Mouse (Mus musculus) kidney, adult 8-10 months (tissue): ENCODE results near the gene Prep.
A peak's percentile ranks its signal among the peaks of the same experiment; 100 is the strongest.
"Not testable (repeated sequence)": the region's sequence is repeated elsewhere in the genome, so short reads cannot be mapped to it uniquely, and the experiment has no call there.

ENCODE experiments used
- DNase-seq, 2 experiments: peaks; one replicate each; pipeline ENCODE4 v3.0.0; 2022

The Prep gene

DNA sequence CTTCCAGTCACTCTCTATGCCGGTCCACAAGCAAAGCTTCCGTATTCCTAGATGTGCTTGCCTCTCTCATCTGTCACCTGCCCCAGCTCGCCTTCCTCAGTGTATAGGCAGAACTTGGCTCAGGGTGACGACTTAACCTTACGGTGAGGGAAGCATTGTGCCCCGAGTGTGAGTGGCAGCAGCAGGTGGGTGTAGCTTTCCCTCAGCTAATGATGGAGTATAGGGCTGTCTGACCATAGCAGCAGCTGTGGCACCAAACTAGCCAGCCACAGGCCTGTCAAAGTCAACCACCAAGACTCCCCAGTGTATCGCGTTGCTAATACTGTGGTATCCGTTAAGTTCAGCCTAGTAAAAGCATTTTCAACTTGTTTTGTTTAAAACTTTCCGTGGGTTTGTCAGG, 9.6 kb downstream of the Prep start:
- no peak for DNase-seq

DNA sequence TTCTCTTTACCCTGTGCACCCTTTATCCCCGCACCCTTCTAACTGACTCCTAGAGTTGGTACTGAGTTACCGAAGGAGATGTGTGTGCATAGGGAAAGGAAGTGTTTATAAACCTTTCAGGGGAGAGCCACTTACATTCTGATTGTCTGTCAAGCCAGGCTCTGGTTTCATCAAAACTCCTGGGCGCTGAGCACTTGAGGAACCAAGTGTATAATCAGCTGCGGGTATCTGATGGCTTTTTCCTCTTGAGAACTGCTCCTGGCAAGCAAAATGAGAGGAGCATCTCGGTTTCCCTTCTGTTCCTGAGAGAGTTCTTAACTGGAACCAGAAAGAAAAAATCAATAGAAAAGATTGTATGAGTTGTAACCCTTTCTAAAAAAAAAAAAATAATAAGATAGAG, 10.3 kb downstream of the Prep start:
- no peak for DNase-seq

DNA sequence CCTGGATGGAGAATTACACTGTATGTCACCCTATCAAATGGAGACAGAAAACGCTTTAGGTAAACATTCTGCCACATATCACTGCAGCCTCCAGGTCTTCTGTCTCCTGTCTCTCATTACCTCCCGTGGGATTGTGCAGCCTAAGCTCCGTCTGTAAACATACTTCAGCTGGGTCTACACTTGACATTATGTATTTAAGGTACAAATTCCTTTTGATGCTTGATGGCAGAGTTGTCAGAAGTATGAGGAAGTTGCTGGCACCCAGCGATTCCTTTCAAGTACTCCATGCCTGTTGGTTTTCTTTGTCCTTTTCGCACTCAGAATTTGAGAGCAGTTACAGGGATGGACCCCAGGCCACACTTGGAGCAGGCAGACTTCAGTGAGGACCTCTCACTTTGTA, 12.8 kb downstream of the Prep start:
- DNase-seq, result no peak

DNA sequence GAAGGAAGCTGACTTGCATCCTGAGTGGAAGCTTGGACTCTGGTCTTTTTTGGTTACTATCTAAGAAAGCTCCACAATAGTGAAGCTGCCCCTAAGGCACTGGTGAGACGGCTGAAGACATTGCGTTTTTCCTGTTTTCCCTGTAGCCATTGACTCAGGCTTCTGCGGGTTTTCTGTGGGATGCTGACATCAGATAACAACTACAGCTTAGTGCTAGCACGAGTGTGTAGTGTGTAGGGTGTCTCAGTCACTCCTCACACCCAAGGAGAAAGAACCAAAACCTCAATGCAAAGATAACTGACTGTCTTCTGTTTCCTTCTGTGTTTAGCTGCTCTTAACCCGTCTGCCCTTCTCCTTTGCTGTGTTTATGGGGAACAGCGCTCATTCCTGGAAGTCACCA, 13.5 kb downstream of the Prep start:
- no peak for DNase-seq

DNA sequence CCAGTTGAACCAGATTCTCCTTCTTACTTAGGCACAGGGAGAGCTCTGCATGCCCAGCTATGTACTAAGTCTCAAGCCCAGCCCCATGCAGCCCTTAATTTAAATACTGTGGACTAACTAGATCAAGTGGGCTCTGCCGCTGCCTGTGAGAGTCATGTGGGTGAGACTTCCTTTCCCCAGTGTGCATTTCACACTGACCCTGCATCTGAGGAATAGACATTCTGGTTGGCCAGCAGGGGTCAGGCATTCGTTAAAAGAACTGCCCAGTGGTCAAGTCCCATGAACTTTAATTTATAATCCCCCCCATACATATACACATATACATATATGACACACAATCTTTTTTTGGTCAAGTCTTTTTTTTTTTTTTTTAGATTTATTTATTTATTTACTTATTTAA, 15.7 kb downstream of the Prep start:
- DNase-seq, result no peak

DNA sequence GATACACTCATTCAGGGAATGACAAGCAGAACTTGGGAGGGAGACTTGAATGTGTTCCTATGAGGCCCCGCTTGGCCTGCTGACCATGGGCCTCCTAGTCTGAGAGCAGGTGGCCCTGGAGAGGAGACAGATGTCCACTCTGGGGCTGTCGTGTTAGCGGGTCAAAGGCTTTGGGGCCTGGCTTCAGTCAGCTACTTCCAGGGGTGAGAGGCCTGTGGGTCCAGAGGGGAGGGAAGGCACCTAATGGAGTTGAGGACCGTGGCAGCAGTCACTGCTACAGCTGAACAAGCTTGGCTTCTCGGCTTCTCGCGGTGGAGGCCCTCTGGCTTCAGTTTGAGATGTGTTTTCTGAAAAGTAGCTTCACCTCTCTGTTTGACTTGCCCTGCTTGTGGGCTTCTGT, 17.0 kb downstream of the Prep start:
- not testable (repeated sequence) for DNase-seq

DNA sequence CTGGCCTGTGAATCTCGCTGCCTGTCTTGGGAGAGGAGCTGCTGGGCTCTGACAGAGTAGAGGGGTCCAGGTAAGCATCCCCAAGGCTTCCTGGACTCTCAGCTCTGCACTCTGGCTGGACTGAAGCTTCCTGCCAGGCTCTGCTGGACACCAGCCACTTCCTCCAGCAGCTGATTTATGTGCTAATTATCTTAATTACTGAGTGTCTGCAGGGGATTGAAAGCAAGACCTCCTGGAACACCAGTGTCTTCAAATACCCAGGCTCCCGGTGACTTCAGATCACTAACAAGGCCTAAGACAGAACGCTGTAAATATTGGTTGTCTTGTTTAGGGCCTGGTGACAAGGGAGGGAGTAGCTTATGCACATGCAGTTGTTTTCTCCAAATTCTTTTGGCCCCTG, 17.5 kb downstream of the Prep start:
- DNase-seq, result no peak

DNA sequence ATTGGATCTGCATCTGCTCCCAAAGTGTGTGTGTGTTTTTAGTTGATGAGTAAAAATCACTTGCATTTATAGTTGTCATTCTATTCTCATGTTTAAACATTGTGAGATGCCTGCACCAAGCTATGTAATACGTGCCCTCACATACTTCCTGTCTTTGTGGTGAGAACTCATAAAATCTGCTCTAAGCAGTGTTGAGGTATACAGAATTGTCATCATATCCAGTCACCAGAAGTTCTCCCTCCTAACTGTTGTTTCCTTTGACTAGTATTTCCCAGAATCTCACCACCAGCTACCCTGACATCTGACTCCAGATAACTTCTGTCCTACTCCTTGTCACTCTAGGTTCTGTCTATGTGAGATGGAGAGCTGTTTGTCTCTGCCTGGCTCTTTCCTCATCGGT, 18.3 kb downstream of the Prep start:
- DNase-seq, result no peak

DNA sequence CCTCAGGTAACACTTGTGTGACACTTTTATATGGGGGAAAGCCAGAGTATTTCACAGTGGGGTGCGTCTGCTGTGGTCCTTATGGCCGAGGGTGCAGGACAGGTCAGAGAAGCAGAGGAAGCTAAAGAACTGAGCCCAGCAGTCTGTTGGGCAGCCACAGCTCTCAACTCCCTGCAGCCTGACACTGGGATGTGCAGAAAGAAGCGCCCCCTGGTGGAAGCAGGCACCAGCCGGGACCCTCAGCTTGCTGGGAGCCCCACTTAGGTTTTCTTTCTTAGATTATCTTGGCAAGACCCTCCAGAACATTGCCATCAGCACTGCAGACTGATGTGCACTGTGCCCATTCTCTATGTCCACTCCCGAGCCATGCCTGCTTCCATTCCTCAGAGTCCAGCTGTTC, 19.6 kb downstream of the Prep start:
- peak in 1 of 2 experiments; percentile 11 for DNase-seq

DNA sequence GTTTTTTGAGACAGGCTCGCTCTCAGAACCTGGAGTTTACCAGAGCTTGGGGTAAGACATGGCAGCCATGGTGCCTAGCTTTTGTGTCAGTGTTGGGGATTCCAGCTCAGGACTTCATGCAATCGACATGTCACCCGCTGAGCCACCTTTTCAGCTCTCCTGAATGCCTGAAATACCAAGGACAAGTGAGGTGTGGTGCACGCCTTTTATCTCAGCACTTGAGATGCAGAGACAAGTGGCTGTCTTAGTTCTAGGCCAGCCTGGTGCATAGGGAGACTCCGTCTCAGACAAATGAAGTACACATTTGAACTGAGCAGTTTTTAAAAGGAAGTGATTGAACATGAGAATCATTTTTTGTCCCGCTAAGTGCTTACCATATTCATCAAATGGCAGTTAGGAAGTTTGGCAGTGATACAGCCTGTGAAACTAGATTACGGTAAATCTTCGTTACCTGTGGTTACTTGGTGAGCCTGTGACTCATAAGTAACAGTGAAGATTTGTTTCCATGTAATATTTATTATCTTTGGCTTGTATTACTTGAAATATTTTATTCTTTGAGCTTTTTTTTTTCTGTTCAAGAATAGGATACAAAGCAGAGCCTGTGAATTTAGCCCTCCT, 24.6 kb downstream of the Prep start:
- DNase-seq, result no peak

DNA sequence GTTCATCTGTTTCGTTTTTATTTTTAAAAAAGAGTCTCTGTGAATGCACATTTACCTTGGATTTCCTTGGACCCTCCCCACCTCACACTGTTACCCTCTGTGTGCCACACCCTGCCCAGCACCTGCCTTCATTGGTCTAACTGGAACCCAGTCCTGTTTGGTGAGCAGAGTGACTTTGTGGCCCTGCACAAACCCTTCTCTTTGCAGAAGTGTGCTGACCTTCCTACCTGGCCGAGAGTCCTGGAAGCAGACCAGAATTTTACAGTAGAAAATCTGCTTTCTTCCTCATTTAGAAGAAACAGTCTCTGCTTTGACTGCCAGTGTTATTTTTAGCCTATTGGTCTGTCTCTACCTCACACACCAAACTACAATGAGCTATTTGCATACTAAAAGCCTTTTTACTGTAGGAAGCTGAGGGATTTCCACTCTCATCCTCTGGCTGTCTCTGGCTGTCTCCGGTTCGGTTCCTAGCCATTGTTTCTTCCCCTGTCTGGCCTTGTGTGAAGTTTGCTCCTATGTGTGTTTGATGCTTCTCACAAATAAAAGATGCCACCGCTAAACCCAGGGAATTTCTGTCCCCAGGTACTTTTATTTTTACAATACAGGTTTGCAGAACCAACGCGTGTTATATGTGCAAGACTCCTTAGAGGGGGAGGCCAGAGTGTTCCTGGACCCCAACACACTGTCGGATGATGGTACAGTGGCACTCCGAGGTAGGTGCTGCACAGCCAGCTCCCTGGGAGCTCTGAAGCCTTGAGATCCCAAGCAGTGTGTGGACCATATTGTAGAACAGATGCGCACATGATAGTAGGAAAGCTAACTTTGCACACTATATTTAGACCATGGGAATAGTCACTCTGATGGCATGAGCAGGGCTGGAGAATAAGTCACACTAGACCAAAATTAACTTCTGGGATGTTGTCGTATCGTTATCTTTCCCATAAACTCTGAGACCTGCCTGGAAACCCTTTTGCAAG, 25.4 kb downstream of the Prep start:
- no peak for DNase-seq

DNA sequence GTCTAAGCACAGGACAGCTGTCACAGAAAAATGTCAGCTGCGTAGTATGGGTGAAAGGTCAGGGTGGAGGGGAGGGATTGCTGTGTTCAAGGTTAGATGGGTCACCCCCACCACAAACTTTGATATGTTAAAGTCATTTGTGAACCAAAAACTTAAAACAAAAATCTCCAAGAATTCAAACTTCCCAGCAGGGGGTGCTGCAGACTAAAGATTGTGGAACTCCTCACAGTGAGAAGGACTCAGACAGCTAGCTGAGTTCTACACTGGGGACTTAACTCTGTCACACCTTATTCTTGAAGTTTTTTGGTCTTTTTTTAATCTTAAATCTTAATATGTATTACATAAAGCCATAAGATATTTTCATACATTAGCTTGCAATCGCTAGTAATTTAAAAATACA, 31.7 kb downstream of the Prep start:
- peak; percentile 19 to 55 for DNase-seq

DNA sequence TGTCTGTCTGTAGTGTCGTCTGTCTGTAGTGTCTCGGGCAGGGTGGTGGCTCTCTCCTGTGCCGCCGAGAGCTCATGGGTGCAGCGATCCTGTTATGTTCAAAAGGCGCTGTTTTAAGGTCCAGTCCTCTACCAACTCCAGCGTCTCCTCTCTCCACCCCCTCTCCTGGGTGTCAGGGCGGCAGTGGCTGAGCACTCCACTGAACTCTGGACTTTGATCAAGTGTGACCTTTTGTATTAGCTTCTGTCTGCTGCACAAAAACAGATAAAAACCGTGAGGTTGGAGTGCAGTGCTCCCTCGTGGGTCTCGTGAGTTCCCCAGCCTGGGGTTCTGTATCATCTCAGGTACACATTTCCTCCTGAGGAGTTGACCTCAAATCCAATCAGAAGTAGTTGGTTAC, 33.5 kb downstream of the Prep start:
- DNase-seq, result peak; percentile 44 to 57

DNA sequence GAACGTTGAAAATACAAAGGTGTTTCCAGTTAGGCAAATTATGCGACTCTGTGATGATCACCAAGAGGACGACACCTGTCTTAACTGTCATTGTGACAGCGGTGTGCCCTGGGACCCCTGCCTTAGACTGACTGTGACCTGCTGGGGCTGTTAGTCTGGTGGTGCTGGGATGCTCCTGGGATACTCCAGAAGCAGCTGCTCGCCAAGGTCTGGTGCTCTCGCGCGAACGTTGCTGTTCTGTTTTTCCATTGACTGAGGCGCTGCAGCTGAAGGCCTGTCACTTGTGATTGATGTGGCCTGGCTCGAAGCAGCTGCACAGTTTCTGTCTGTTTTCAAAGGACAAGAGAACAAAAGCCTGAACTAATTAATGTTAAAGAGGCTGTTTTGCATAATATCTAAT, 36.2 kb downstream of the Prep start:
- peak in 1 of 2 experiments; percentile 6 for DNase-seq

DNA sequence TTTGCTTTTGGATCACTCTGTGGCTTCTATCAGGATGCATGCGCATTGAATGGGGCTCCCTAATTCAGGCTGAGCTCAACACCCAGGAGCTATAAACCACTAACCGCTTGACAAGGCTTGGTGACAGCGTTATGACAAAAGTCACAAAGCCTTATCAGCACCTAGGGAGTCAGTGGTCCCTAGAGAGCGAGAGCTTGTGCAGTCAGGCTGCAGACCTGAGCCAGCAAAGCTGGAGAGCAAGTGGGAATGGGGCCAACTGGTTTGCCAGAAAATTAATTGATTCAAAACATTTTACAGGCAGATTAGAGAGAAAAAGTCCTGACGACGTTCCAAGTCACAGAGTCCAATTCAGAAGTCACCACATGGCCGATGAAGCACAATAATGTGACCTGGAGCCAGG, 37.1 kb downstream of the Prep start:
- peak; percentile 69 to 75 for DNase-seq

DNA sequence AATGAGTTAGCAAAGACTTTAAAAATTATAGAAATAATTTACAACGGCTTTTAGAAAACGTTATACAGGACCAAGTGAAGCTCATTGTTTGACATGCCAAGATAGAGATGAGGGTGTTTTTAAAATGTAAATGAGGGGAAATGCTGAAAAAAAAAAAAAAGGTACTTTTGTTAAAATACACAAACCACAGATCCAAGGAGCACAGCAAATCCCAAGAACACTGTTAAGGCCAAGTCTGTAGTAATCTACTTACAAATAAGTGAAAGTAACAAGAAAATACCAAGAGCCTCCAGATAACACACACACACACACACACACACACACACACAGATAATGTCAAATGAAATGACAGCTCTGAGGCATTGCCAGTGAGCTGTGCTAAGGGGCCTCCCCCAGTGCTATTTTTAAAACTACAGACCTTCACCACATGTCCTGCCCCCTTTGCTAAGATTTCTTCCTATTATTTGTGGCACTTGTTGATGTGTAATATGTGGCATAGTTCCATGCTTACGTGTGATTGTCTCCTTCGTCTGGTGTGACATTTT, 37.6 kb downstream of the Prep start:
- no peak for DNase-seq

DNA sequence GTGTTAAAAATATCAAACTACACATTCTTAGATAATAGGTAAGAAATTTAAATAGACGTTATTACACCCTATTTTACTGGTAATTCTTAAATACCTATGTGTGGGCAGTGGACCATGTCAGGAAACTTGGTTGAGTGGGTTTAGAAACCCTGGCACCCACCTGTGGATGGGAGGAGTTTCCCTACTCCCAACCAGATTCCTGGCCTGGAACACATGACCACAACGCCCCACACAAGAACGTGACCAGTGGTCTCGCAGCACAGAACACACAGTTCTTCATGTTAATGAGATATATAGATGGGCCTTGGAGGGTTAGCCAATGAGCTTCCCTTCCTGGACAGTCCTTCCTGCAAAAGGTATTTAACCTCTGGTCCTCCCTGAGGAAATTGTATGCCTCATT, 39.5 kb downstream of the Prep start:
- DNase-seq, result no peak

DNA sequence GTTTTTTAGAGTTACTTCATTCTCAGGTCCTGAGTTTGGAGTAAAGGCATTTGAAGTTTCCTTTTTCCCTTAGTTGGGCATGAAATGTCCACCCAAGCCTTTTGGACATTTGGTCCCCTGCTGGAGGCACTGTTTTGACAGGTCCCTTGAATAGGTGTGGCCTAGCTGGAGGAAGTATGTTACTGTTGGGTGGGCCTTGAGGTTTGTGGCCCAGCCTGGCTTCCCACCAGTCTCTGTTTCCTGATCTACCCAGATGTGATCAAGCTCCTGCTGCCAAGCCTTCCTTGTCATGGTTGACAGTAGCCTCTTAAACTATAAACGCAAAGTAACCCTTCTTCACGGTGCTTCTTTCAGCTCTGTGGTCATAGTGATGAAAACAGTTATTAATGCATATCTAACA, 40.3 kb downstream of the Prep start:
- DNase-seq, result no peak

DNA sequence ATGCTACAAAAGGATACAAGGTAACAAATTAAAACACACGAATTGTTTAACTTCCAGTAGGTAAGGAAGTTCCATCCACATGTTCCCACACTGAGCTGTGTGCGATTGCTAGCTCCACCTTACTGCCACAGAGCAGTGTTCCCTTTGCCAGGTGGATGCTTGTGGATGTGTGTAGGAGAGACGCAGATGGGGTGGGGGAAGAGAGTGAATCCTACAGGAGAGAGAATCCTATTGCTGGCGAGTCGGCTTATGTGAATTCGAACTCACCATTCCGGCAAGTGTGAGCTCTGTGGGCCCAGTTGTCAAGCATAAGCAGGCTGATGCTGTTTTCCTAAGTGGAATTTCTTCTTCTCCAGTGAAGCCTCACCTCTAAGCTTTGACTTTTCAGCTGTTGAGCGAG, 42.0 kb downstream of the Prep start:
- DNase-seq, result no peak

DNA sequence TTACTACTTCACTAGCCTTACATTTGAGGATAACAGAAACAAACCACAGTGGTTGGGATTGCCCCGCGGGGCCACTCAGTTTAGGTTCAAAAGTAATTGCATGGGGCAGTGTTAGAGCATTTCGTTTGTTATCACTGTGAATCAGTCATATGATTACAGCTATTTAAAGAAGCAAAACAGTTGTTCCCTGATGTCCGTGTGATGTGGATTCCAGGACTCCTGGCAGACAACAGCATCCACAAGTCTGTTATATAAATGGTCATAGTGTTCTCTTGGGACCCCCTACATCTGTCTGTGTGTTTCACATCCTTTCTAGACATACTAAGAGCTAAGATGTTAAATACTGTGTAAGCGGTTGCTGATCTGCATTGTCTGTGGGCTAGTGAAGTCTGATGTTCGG, 43.0 kb downstream of the Prep start:
- DNase-seq, result no peak

DNA sequence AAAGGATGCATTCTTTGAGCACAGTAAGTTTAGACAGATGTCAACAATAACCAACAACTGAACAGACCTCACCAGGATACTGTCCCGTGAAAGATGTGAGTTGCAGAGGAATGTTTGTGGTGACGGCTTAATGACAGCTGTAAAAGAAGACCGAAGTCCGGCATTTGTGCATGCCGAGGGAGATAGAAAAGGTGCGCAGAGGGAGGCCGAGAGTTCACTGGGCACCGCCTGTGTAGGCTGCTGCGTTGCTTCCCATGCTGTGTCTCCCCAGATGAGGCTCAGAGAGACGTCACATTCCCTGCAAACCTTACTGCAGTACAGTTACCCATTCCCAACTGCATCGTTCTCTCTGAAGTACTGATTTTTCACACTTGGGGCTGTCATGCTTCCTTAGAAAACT, 45.9 kb downstream of the Prep start:
- no peak for DNase-seq

DNA sequence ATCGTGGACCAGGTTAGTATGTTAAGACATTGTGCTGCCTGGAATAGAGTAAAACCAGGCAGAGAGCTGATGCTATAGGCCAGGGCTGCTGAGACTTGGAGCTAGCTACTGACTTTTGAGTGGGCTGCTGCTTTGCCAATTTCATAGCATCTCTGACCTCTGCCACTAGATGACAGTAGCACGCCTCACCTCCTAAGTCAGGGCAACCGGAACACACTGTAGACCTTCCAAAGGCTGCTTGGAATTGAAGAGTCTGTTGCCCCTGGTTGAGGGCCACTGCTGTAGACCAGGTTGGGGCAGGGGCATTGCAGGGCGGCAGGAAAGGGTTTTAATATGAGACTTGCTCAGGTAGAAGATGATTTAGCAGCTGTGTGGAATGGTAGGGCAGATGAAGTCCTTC, 47.5 kb downstream of the Prep start:
- no peak for DNase-seq

DNA sequence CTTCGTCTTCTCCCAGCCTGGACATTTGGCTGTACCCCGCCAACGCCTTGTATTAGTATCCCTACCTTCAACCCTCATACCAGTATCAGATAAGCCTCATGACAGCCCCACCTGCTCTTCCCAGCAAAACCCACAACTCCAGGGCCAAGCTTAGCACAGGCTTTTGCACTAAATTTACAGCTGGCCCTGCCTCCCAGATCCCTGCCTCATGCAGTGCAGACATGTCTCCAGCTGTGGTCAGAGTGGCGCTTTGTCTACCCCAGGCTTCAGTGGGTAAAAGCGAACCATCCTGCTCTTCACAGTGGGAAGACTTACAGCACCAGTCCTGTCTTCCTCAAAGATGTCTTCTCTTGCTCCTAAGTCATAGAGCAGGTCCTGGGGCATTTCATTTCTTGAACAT, 49.8 kb downstream of the Prep start:
- DNase-seq, result no peak

DNA sequence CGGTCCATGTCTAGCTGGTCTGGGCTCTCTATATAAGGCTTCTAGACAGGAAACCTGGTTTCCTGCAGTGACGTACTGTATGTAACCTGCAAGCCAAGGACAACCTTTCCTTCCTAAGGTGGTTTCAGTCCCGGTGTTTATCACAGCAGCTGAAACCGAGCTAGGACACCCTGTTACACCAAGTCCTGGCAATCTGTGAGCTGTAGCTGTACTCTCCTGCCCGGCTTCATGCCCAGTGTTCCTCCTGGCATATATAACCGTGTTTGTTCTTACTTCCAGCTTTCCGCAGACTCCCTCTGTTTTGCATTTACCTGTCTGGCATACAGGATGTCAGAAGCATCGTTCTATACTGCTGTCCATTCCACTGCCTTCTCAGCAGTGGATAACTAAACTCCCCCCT, 51.4 kb downstream of the Prep start:
- DNase-seq, result no peak
